Comparison of ENCODE assay signal across 8 mouse cellular contexts in the genomic region with DNA sequence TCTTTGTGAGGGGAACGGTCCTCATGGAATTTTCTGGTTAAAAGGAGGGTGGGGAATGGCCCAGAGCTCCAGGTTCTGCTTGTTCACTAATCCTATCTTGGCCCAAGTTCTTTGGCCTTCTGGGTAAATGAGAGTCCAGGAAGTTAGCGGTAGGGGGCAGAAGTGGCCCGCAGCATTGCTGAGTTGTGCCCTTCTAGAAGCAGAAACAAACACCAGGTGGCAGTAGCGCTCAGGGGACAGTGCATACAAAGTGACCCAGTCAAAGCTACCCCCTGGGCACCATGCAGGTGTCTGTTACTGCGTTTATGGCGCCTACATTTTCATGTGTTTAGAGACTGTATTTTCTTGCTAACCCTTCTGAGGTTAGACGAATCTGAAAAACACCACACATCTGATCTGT. TPM values are rescaled to one million over a fixed set of nuclear protein-coding genes. Genes with fewer than 3 reads are reported as not detected.
DNase-seq lines count a peak whose midpoint lies in the region; ATAC-seq and TF ChIP-seq lines count a peak whose summit lies in the region.

No protein-coding gene starts in this region.

- no peak overlapping the region for H3K4me3 ChIP-seq in G1E (ENCODE audit: low read depth, low read length)
- no peak overlapping the region for H3K4me3 ChIP-seq in hindbrain, embryonic 12.5 days

- H3K27ac ChIP-seq in hindbrain, embryonic 12.5 days: no peak overlapping the region

- ATAC-seq in G1E (ENCODE audit: extremely low read depth, insufficient number of reproducible peaks, low FRiP score, poor library complexity, severe bottlenecking): peak; percentile 37; the same call in 1 of the 2 replicates
- ATAC-seq in hindbrain, embryonic 12.5 days (ENCODE audit: low FRiP score): peak; percentile 59

- no peaks in the 10 kb centered on the region for H3K36me3 ChIP-seq in G1E (replicated peaks)
- no peaks in the 10 kb centered on the region for H3K36me3 ChIP-seq in hindbrain, embryonic 12.5 days

- peaks cover 12% of the 10 kb centered on the region for H3K27me3 ChIP-seq in G1E (ENCODE audit: insufficient read depth, low read length)
- peaks cover 7% of the 10 kb centered on the region; the same call in 1 of the 2 replicates for H3K27me3 ChIP-seq in hindbrain, embryonic 12.5 days

- no peak overlapping the region for H3K9ac ChIP-seq in hindbrain, embryonic 12.5 days

- TF ChIP-seq CTCF in G1E (IDR thresholded peaks at IDR 0.05; ENCODE audit: low read depth, low read length): peak; percentile 36

- H3K9me3 ChIP-seq in G1E (replicated peaks): no peaks in the 10 kb centered on the region
- H3K9me3 ChIP-seq in hindbrain, embryonic 12.5 days (replicated peaks): no peaks in the 10 kb centered on the region

- no peak overlapping the region for H3K4me2 ChIP-seq in hindbrain, embryonic 12.5 days (replicated peaks)

- WGBS in hindbrain, embryonic 12.5 days: 8% methylated on average over 7 of the region's 7 CpGs

- H3K4me1 ChIP-seq in G1E (ENCODE audit: insufficient read depth, low read depth, low read length): 0 out of 2 replicates have a peak, but pooled peaks cover 2% of the 10 kb centered on the region
- peaks cover 22% of the 10 kb centered on the region for H3K4me1 ChIP-seq in hindbrain, embryonic 12.5 days

- peak; percentile 28 for DNase-seq in G1E (ENCODE audit: low spot score)
- DNase-seq in cerebellum, adult 8-10 months: peak; percentile 87
- DNase-seq in frontal cortex, adult 2 months (ENCODE audit: extremely low spot score in 1 of 2, low spot score in 1 of 2): peak; percentile 63 to 94
- DNase-seq in layer of hippocampus, postnatal 10 days (ENCODE audit: low spot score in 2 of 2): peak; percentile 93
- peak; percentile 94 for DNase-seq in lung, postnatal 25 days (ENCODE audit: low spot score)
- DNase-seq in retina, postnatal 1 day: peak; percentile 92
- DNase-seq in thymus, postnatal 36 days: peak; percentile 82 to 88

RNA-seq across cellular contexts. Expression of a gene that starts 8.1 kb away (rescaled TPM):
- 4.6 TPM in 1 of 2 replicates, not detected in the other for total RNA-seq in G1E (2014; fragmentation: Nextera tagmentation)
- 0.12 and 0.33 TPM in 2 replicates for total RNA-seq in G1E (2017)
- not detected in 2 replicates for polyA plus RNA-seq in G1E (2012)
- 3.4 and 4.5 TPM in 2 replicates for polyA plus RNA-seq in frontal cortex, adult 2 months (2012; rRNA removed)
- polyA plus RNA-seq in hindbrain, embryonic 12.5 days (2016; fragmentation: Nextera tagmentation; extraction: Ambion mirVana): 3.3 and 4.4 TPM in 2 replicates
- 1 to 10 TPM; 3.3 to 4.9 TPM for total RNA-seq in layer of hippocampus, postnatal 10 days (2021)

RNA-seq across cellular contexts. Expression of a gene that starts 27.0 kb away (rescaled TPM):
- total RNA-seq in G1E (2014; fragmentation: Nextera tagmentation) (not detected in 2 replicates), G1E (2017) (not detected in 2 replicates)
- not detected in 2 replicates for polyA plus RNA-seq in G1E (2012)
- polyA plus RNA-seq in frontal cortex, adult 2 months (2012; rRNA removed): 0.90 and 0.97 TPM in 2 replicates
- 0.41 TPM in 1 of 2 replicates, not detected in the other for polyA plus RNA-seq in hindbrain, embryonic 12.5 days (2016; fragmentation: Nextera tagmentation; extraction: Ambion mirVana)
- total RNA-seq in layer of hippocampus, postnatal 10 days (2021): under 1 TPM; 0.51 to 0.85 TPM

RNA-seq across cellular contexts. Expression of a gene that starts 28.9 kb away (rescaled TPM):
- total RNA-seq in G1E (2014; fragmentation: Nextera tagmentation): 1,068 and 1,186 TPM in 2 replicates
- 618 and 679 TPM in 2 replicates for total RNA-seq in G1E (2017)
- polyA plus RNA-seq in G1E (2012): 1,022 and 1,501 TPM in 2 replicates
- polyA plus RNA-seq in frontal cortex, adult 2 months (2012; rRNA removed): 19.1 and 19.9 TPM in 2 replicates
- 53.2 and 64.5 TPM in 2 replicates for polyA plus RNA-seq in hindbrain, embryonic 12.5 days (2016; fragmentation: Nextera tagmentation; extraction: Ambion mirVana)
- total RNA-seq in layer of hippocampus, postnatal 10 days (2021): 10 to 100 TPM; 20.7 to 21.4 TPM

RNA-seq across cellular contexts. Expression of a gene that starts 47.1 kb away (rescaled TPM):
- total RNA-seq in G1E (2014; fragmentation: Nextera tagmentation) (not detected in 2 replicates), G1E (2017) (0.12 and 0.38 TPM in 2 replicates)
- not detected in 2 replicates for polyA plus RNA-seq in G1E (2012)
- polyA plus RNA-seq in frontal cortex, adult 2 months (2012; rRNA removed): 13.3 and 16.3 TPM in 2 replicates
- polyA plus RNA-seq in hindbrain, embryonic 12.5 days (2016; fragmentation: Nextera tagmentation; extraction: Ambion mirVana): 69.9 and 82.2 TPM in 2 replicates
- 10 to 100 TPM; 13.9 to 15.5 TPM for total RNA-seq in layer of hippocampus, postnatal 10 days (2021)

RNA-seq across cellular contexts. Expression of a gene that starts 53.5 kb away (rescaled TPM):
- total RNA-seq in G1E (2014; fragmentation: Nextera tagmentation) (not detected in 2 replicates), G1E (2017) (not detected in 2 replicates)
- not detected in 2 replicates for polyA plus RNA-seq in G1E (2012)
- 1.1 and 1.8 TPM in 2 replicates for polyA plus RNA-seq in frontal cortex, adult 2 months (2012; rRNA removed)
- 0.27 and 0.40 TPM in 2 replicates for polyA plus RNA-seq in hindbrain, embryonic 12.5 days (2016; fragmentation: Nextera tagmentation; extraction: Ambion mirVana)
- 1 to 10 TPM in 1 of 2 experiments, under 1 TPM in 1; 0.64 to 1.1 TPM for total RNA-seq in layer of hippocampus, postnatal 10 days (2021)

Comparison
In these comparisons a context has a peak if more than half of its experiments do, and no peak if none do; other contexts are left out.
1. DNase-seq: peak in every context shown above with its lines; median percentile 94 in lung, postnatal 25 days; 93 in layer of hippocampus, postnatal 10 days; 92 in retina, postnatal 1 day; 87 in cerebellum, adult 8-10 months; 85 in thymus, postnatal 36 days; 78 in frontal cortex, adult 2 months; 28 in G1E.
2. RNA of a gene that starts 28.9 kb away (polyA plus RNA-seq): 1,022 to 1,501 TPM in G1E; 53.2 to 64.5 TPM in hindbrain, embryonic 12.5 days and 19.1 to 19.9 TPM in frontal cortex, adult 2 months; every median in the first group is over 10 times any median in the second.